Mouse (Mus musculus) small intestine, adult 2 months (tissue): ENCODE results near the gene Pigyl. TPM values are rescaled to one million over a fixed set of nuclear protein-coding genes. Genes with fewer than 3 reads are reported as not detected.
A peak's percentile ranks its signal among the peaks of the same experiment; 100 is the strongest.

Source experiments
- H3K27ac ChIP-seq: fragments of 200-500 bp; 2 replicates; pipeline ENCODE4 v1.5.1; 2012; ENCODE audit warnings: low read depth, low read length, control low read depth, inconsistent platforms; ENCODE audit not compliant: insufficient read depth
- H3K27me3 ChIP-seq: fragments of 200-500 bp; 2 replicates; pipeline ENCODE4 v1.6.1; 2012; ENCODE audit warnings: mild to moderate bottlenecking, moderate library complexity, low read length, inconsistent platforms; ENCODE audit not compliant: control insufficient read depth, insufficient read depth
- H3K36me3 ChIP-seq: fragments of 200-500 bp; 2 replicates; pipeline ENCODE4 v1.6.1; 2012; ENCODE audit warnings: mild to moderate bottlenecking, low read length, control low read depth, inconsistent platforms; ENCODE audit not compliant: control insufficient read depth, insufficient read depth
- H3K4me1 ChIP-seq: fragments of 200-500 bp; 2 replicates; pipeline ENCODE4 v1.6.1; 2012; ENCODE audit warnings: low read length, inconsistent platforms, mixed read lengths; ENCODE audit not compliant: control insufficient read depth, insufficient read depth, insufficient read length
- H3K4me3 ChIP-seq: fragments of 200-500 bp; 2 replicates; pipeline ENCODE4 v1.5.1; 2012; ENCODE audit warnings: low read depth, mild to moderate bottlenecking, control low read depth, inconsistent platforms, low read length, moderate library complexity
- CTCF ChIP-seq: fragments of 200-500 bp; IDR thresholded peaks from 2 replicates; pipeline ENCODE4 v1.5.1; 2012; ENCODE audit warnings: low read depth, mild to moderate bottlenecking, control low read depth, inconsistent platforms, low read length, moderate library complexity, mixed read lengths; ENCODE audit not compliant: insufficient replicate concordance, insufficient read length; ENCODE audit errors: extremely low read depth
- POLR2A ChIP-seq: fragments of 200-500 bp; IDR thresholded peaks from 2 replicates; pipeline ENCODE4 v1.6.1; 2012; ENCODE audit warnings: low read depth, mild to moderate bottlenecking, control low read depth, inconsistent platforms, low read length, moderate library complexity
- WGBS: fragments of 180-500 bp; shearing (Covaris S2); methylation state at CpG from one replicate; pipeline ENCODE4 v1.1.7; 2018; 5-methylcytosine and 5-hydroxymethylcytosine counted together
- polyA plus RNA-seq: library from polyadenylated mRNA; depleted of rRNA; stranded (reverse); fragments of >200 nt; gene quantifications from 2 replicates; pipeline ENCODE4 v1.2.3, GENCODE M21; 2012; rRNA removed

The Pigyl gene
- polyA plus RNA-seq, 1 experiment: 43.1 TPM

DNA sequence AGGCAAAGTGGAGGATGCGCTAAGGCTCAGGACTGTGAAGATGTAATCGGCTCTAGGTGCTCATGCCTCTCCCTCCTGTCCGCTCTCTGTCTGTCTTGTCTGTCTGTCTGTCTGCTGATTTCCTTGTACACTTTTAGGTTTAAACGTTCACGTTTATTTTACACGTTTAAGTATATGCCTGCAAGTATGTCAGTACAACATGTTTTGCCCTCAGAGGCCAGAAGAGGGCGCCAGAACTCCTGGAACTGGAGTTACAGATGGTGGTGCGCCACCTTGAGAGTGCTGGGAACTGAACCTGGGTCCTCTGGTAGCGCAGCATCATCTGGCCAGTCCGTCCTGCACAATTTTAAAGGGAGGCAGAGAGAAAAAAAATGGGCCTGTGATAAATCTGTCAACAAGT is 10.0 kb downstream of the Pigyl start:
- TF ChIP-seq POLR2A (no peak), CTCF (no peak)

DNA sequence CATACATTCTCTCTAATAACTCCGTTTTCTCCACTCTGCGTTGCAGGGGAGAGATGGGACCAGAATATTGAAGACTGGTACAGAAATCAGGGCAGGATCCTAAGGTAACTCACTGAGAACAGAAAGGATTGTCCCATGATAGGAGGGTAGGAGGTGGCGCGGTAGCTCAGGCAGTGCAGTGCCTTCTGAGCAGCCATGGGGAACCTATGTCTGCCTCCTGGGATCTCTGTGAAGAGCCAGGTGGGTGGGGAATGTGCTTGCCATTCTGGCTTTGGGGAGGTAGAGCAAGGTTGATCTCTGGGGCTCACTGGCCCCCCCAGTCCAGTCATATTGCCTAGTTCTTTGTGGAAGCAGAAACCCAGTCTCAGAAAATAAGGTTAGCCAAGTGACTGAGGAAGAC is 11.1 kb downstream of the Pigyl start:
- no peaks in the 10 kb centered on the region for H3K36me3 ChIP-seq
- 97% methylated on average over 4 of the region's 4 CpGs for WGBS
- peaks cover 4% of the 10 kb centered on the region; the same call in 1 of the 2 replicates for H3K4me1 ChIP-seq
- TF ChIP-seq POLR2A (no peak), CTCF (no peak)
- no peak overlapping the region for H3K4me3 ChIP-seq
- H3K27ac ChIP-seq: no peak overlapping the region
- no peaks in the 10 kb centered on the region for H3K27me3 ChIP-seq

More for the DNA sequence above, 10.0 kb downstream of the Pigyl start:
- WGBS: 90% methylated on average over 10 of the region's 10 CpGs
- Histone ChIP-seq H3K4me3 (no peak overlapping the region), H3K36me3 (no peaks in the 10 kb centered on the region), H3K27me3 (no peaks in the 10 kb centered on the region), H3K27ac (no peak overlapping the region), H3K4me1 (peaks cover 9% of the 10 kb centered on the region)

DNA sequence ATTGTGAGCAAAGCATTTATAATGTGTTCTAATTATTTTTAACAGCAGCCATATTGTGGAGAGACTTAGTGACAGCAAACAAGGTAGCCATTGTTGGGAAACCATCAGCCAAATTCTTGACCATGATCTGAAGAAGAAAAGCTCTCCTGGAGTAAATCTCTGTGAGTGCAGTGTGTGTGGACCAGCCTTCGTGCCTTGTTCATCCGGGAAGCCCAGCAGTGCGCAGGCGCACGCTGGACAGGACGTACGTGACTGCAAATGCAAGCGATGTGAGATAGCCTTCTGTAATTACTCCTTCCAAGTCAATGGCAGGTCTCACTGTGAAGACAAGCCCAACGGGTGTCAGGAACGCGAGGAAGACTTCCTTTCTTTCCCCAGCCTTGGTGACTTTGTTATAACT is 12.7 kb downstream of the Pigyl start:
- TF ChIP-seq POLR2A (no peak), CTCF (no peak)
- Histone ChIP-seq H3K36me3 (no peaks in the 10 kb centered on the region), H3K4me3 (no peak overlapping the region), H3K27ac (no peak overlapping the region), H3K27me3 (no peaks in the 10 kb centered on the region), H3K4me1 (peaks cover 4% of the 10 kb centered on the region; the same call in 1 of the 2 replicates)
- WGBS: 95% methylated on average over 11 of the region's 11 CpGs

DNA sequence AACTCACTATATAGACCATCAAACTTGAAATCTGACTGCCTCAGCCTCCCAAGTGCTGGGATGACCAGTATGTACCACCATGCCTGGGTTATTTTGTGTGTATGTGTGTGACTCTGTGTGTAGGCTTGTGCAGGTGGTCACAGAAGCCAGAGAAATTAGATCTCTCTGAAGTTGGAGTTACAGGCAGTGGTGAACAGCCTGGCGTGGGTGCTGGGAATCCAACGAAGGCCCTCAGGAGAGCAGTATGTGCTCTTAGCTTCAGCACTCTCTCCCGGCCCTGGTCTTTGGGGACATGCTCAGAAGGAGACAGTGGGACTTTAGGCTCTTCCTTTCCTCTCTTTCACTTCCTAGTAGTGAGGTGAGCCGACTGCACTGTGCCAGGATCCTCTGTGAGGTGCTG is 15.7 kb downstream of the Pigyl start:
- H3K27me3 ChIP-seq: no peaks in the 10 kb centered on the region
- H3K4me3 ChIP-seq: no peak overlapping the region
- no peak overlapping the region for H3K27ac ChIP-seq
- 91% methylated on average over 4 of the region's 4 CpGs for WGBS
- TF ChIP-seq CTCF: no peak
- TF ChIP-seq POLR2A: no peak
- H3K36me3 ChIP-seq: no peaks in the 10 kb centered on the region
- no peaks in the 10 kb centered on the region for H3K4me1 ChIP-seq

DNA sequence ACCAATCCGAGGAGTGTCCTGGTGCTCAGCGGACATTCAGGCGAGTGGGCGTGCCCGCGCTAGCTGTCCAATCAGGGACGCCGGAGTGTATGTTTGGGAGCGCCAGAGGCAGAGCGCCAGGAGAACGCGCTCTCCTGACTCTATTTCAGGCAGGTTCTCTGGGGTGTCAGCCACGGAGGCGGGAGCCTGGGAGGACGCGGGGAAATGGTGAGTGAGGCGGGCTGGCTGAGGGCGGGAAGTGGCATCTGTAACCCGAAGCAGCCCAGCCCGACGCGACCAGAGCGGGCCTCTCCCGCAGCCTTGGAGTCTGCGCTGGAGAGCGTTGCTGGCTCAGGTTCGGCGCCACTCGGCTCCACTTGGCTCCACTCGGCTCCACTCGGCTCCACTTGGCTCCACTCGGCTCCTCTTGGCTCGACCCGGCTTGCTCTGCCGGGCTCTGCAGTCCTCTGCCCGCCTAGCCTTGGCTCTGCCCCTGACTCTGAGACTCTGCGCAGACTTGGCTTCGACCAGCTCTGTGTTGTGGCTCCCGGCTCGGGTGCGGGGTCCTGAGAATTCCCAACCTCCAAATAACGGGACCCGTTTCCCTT is 31.5 kb downstream of the Pigyl start, which contains the start of gene Zfp872:
Zfp872 (plus strand) TSS at position 66 of the 587 bp plus-strand sequence.
- H3K36me3 ChIP-seq: no peaks in the 10 kb centered on the region
- H3K4me1 ChIP-seq: 0 out of 2 replicates have a peak, but pooled peaks cover 2% of the 10 kb centered on the region
- WGBS: 29% methylated on average over 43 of the region's 43 CpGs
- peak within 1 kb of the TSS; percentile 44 for H3K4me3 ChIP-seq
- TF ChIP-seq POLR2A (no peak), CTCF (no peak)
- peaks cover 4% of the 10 kb centered on the region for H3K27me3 ChIP-seq
- H3K27ac ChIP-seq: no peak within 1 kb of the TSS

DNA sequence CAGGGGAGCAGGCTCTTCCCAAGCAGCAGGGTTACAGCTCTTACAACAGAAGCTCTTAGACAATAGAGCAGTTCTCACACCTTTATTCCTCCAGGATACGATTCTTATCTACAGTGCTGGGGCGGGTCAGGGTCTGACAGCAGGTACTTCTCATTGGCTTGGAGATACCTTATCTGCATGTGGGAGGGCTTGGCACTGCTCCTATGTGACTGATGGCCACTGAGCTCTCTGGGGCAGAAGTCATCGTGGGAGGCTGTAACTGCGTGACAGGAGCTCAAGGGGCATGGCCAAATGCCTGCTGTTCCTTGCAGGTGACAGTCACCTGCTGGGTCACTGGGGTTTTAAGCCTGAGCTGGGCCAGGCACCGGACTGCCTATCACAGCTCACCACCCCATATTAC is 39.8 kb downstream of the Pigyl start:
- WGBS: 8% methylated on average over 5 of the region's 5 CpGs
- no peak overlapping the region; the same call in 1 of the 2 replicates for H3K27ac ChIP-seq
- no peaks in the 10 kb centered on the region for H3K36me3 ChIP-seq
- no peak overlapping the region for H3K4me3 ChIP-seq
- no peak for TF ChIP-seq CTCF
- no peak for TF ChIP-seq POLR2A
- H3K4me1 ChIP-seq: peaks cover 4% of the 10 kb centered on the region
- H3K27me3 ChIP-seq: no peaks in the 10 kb centered on the region

Other genes starting within 250 kb of the Pigyl start
- gene Rab3d, start 238.7 kb upstream of the Pigyl start, polyA plus RNA-seq: 48.9 and 86.7 TPM in 2 replicates
- 0.71 and 1.2 TPM in 2 replicates for gene Ccdc159, start 229.4 kb upstream of the Pigyl start, polyA plus RNA-seq
- gene Tmem205, start 229.3 kb upstream of the Pigyl start, polyA plus RNA-seq: 81.5 and 113 TPM in 2 replicates
- gene Plppr2, start 219.8 kb upstream of the Pigyl start, polyA plus RNA-seq: 5.2 and 5.5 TPM in 2 replicates
- 4.7 and 7.1 TPM in 2 replicates for gene Swsap1, start 201.1 kb upstream of the Pigyl start, polyA plus RNA-seq
- gene Epor, start 193.3 kb upstream of the Pigyl start, polyA plus RNA-seq: 0.95 and 2.4 TPM in 2 replicates
- 3.4 and 3.8 TPM in 2 replicates for gene Rgl3, start 167.4 kb upstream of the Pigyl start, polyA plus RNA-seq
- 0.05 TPM in 1 of 2 replicates, not detected in the other for gene Ccdc151, start 154.2 kb upstream of the Pigyl start, polyA plus RNA-seq
- 82.7 and 169 TPM in 2 replicates for gene Prkcsh, start 154.0 kb upstream of the Pigyl start, polyA plus RNA-seq
- 0.20 and 0.34 TPM in 2 replicates for gene Elavl3, start 104.8 kb upstream of the Pigyl start, polyA plus RNA-seq
- not detected in 2 replicates for gene Gm49318, start 85.6 kb upstream of the Pigyl start, polyA plus RNA-seq
- gene Zfp653, start 85.5 kb upstream of the Pigyl start, polyA plus RNA-seq: 6.6 and 13.2 TPM in 2 replicates
- gene Ecsit, start 71.4 kb upstream of the Pigyl start, polyA plus RNA-seq: 26.8 and 35.7 TPM in 2 replicates
- gene Cnn1, start 57.6 kb upstream of the Pigyl start, polyA plus RNA-seq: 166 and 227 TPM in 2 replicates
- 108 and 120 TPM in 2 replicates for gene Elof1, start 39.7 kb upstream of the Pigyl start, polyA plus RNA-seq
- 128 and 203 TPM in 2 replicates for gene Acp5, start 21.1 kb upstream of the Pigyl start, polyA plus RNA-seq
- gene Zfp872, start 31.2 kb downstream of the Pigyl start, polyA plus RNA-seq: not detected in 2 replicates
- 4.3 and 8.9 TPM in 2 replicates for gene Zfp809, start 68.9 kb downstream of the Pigyl start, polyA plus RNA-seq
- gene Zfp599, start 103.0 kb downstream of the Pigyl start, polyA plus RNA-seq: 0.13 and 0.16 TPM in 2 replicates
- 1.7 and 2.6 TPM in 2 replicates for gene Zfp810, start 150.8 kb downstream of the Pigyl start, polyA plus RNA-seq
- gene Anln, start 232.3 kb downstream of the Pigyl start, polyA plus RNA-seq: 0.99 and 1.3 TPM in 2 replicates